In the genomic region with DNA sequence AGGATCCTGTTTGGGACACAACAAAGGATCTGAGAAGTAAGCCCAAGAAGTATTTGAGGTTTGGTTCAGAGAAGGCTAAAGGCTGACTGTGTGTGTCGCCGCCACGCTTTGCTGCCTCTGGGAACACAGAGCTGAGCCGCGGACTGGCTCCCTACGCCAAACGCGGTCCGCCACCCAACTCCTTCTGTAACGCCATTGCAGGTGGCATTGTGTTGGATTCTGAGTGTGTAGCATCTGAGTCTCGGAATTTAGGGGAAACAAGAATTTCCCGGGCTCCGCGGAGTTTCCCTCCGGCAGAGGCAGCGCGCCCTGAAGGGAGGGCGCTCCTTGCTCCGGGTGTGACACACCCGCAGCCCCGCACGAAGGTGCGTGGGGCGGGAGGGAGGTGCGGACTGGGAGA, we compare ENCODE assay signal across 8 mouse cellular contexts. TPM values are rescaled to one million over a fixed set of nuclear protein-coding genes. Genes with fewer than 3 reads are reported as not detected.
A peak's percentile ranks its signal among the peaks of the same experiment; 100 is the strongest.
DNase-seq lines count a peak whose midpoint lies in the region; ATAC-seq and TF ChIP-seq lines count a peak whose summit lies in the region.

No protein-coding gene starts in this region.

- H3K27ac ChIP-seq in liver, adult 2 months (replicated peaks; ENCODE audit: insufficient read depth, low read depth, low read length): peak overlapping the region; percentile 37
- H3K27ac ChIP-seq in embryonic facial prominence, embryonic 12.5 days: peak overlapping the region; percentile 70
- H3K27ac ChIP-seq in hindbrain, embryonic 12.5 days: peak overlapping the region; percentile 89
- H3K27ac ChIP-seq in midbrain, embryonic 12.5 days (replicated peaks): peak overlapping the region; percentile 70

- no peak for DNase-seq in liver, adult 2 months (ENCODE audit: extremely low read depth, low read depth, low spot score)
- DNase-seq in liver: no peak
- DNase-seq in natural killer cell, adult 2 months (ENCODE audit: low spot score in 2 of 2): no peak
- no peak for DNase-seq in thymus, adult 18-20 months
- no peak for DNase-seq in layer of hippocampus, adult 18-20 months (ENCODE audit: low spot score in 2 of 2)

- no peaks in the 10 kb centered on the region for H3K36me3 ChIP-seq in liver, adult 2 months (ENCODE audit: control insufficient read depth, insufficient read depth, low read length)
- H3K36me3 ChIP-seq in embryonic facial prominence, embryonic 12.5 days: no peaks in the 10 kb centered on the region
- no peaks in the 10 kb centered on the region for H3K36me3 ChIP-seq in hindbrain, embryonic 12.5 days
- no peaks in the 10 kb centered on the region for H3K36me3 ChIP-seq in midbrain, embryonic 12.5 days

- TF ChIP-seq CTCF in liver, adult 2 months (IDR thresholded peaks at IDR 0.05; ENCODE audit: low read depth, low read length): no peak

- no peaks in the 10 kb centered on the region for H3K9me3 ChIP-seq in embryonic facial prominence, embryonic 12.5 days
- no peaks in the 10 kb centered on the region for H3K9me3 ChIP-seq in hindbrain, embryonic 12.5 days (replicated peaks)
- no peaks in the 10 kb centered on the region for H3K9me3 ChIP-seq in midbrain, embryonic 12.5 days

- H3K4me1 ChIP-seq in liver, adult 2 months (ENCODE audit: control insufficient read depth, insufficient read depth, low read length): peaks cover 11% of the 10 kb centered on the region
- peaks cover 18% of the 10 kb centered on the region; the same call in 1 of the 2 replicates for H3K4me1 ChIP-seq in embryonic facial prominence, embryonic 12.5 days
- H3K4me1 ChIP-seq in hindbrain, embryonic 12.5 days: peaks cover 27% of the 10 kb centered on the region
- H3K4me1 ChIP-seq in midbrain, embryonic 12.5 days: peaks cover 42% of the 10 kb centered on the region

- ATAC-seq in embryonic facial prominence, embryonic 12.5 days (ENCODE audit: insufficient number of reproducible peaks, insufficient read depth, low FRiP score, low TSS enrichment): no peak
- ATAC-seq in hindbrain, embryonic 12.5 days (ENCODE audit: low FRiP score): peak; percentile 33
- no peak for ATAC-seq in midbrain, embryonic 12.5 days (ENCODE audit: low FRiP score, low read depth)

- H3K4me3 ChIP-seq in liver, adult 2 months (ENCODE audit: insufficient read depth, low read depth, low read length): peak overlapping the region; percentile 71
- peak overlapping the region; percentile 70 for H3K4me3 ChIP-seq in embryonic facial prominence, embryonic 12.5 days
- peak overlapping the region; percentile 61 for H3K4me3 ChIP-seq in hindbrain, embryonic 12.5 days
- peak overlapping the region; percentile 66 for H3K4me3 ChIP-seq in midbrain, embryonic 12.5 days

- peak overlapping the region; percentile 84 for H3K9ac ChIP-seq in liver, adult 2 months (ENCODE audit: low read depth, low read length)
- H3K9ac ChIP-seq in embryonic facial prominence, embryonic 12.5 days: peak overlapping the region; percentile 79
- peak overlapping the region; percentile 82 for H3K9ac ChIP-seq in hindbrain, embryonic 12.5 days
- peak overlapping the region; percentile 70 for H3K9ac ChIP-seq in midbrain, embryonic 12.5 days (replicated peaks)

- WGBS in liver, adult 2 months: 2% methylated on average over 25 of the region's 25 CpGs
- under 1% methylated on average over 25 of the region's 25 CpGs for WGBS in embryonic facial prominence, embryonic 12.5 days
- WGBS in hindbrain, embryonic 12.5 days: under 1% methylated on average over 25 of the region's 25 CpGs
- WGBS in midbrain, embryonic 12.5 days: under 1% methylated on average over 25 of the region's 25 CpGs

- peak overlapping the region; percentile 95 for H3K4me2 ChIP-seq in embryonic facial prominence, embryonic 12.5 days (replicated peaks)
- peak overlapping the region; percentile 95 for H3K4me2 ChIP-seq in hindbrain, embryonic 12.5 days (replicated peaks)
- peak overlapping the region; percentile 91 for H3K4me2 ChIP-seq in midbrain, embryonic 12.5 days (replicated peaks)

- 0 out of 2 replicates have a peak, but pooled peaks cover 2% of the 10 kb centered on the region for H3K27me3 ChIP-seq in liver, adult 2 months (ENCODE audit: control insufficient read depth, insufficient read depth, low read length)
- H3K27me3 ChIP-seq in embryonic facial prominence, embryonic 12.5 days: no peaks in the 10 kb centered on the region
- peaks cover 25% of the 10 kb centered on the region for H3K27me3 ChIP-seq in hindbrain, embryonic 12.5 days
- H3K27me3 ChIP-seq in midbrain, embryonic 12.5 days: peaks cover 72% of the 10 kb centered on the region

- H3K79me2 ChIP-seq in liver, adult 2 months (ENCODE audit: control insufficient read depth, insufficient read depth, low read length): no peaks in the 10 kb centered on the region

- no peak for TF ChIP-seq POLR2A in liver, adult 2 months (IDR thresholded peaks at IDR 0.05; ENCODE audit: extremely low read depth, insufficient read depth, low read length)

RNA-seq across cellular contexts. Expression of gene Nrp2, which starts 0.3 kb away (rescaled TPM):
- total RNA-seq in liver, adult 2 months (2014; rRNA removed): 8.3 and 11.4 TPM in 2 replicates
- 3.2 and 3.3 TPM in 2 replicates for polyA plus RNA-seq in liver, adult 2 months (2012; rRNA removed)
- 45.1 and 46.2 TPM in 2 replicates for polyA plus RNA-seq in embryonic facial prominence, embryonic 12.5 days (2016; fragmentation: Nextera tagmentation; extraction: Ambion mirVana)
- polyA plus RNA-seq in hindbrain, embryonic 12.5 days (2016; fragmentation: Nextera tagmentation; extraction: Ambion mirVana): 43.8 and 45.9 TPM in 2 replicates
- 20.7 and 26.0 TPM in 2 replicates for polyA plus RNA-seq in midbrain, embryonic 12.5 days (2016; fragmentation: Nextera tagmentation; extraction: Ambion mirVana)
- 10 to 100 TPM; 54.1 to 56.3 TPM for total RNA-seq in layer of hippocampus, adult 18-20 months (2021)

Comparison
In these comparisons a context has a peak if more than half of its experiments do, and no peak if none do; other contexts are left out.
1. H3K27ac ChIP-seq: peak in every context shown above with its lines; median percentile 89 in hindbrain, embryonic 12.5 days; 70 in embryonic facial prominence, embryonic 12.5 days; 70 in midbrain, embryonic 12.5 days; 37 in liver, adult 2 months.